Mouse (Mus musculus): ENCODE data around the gene Epn2. TPM values are rescaled to one million over a fixed set of nuclear protein-coding genes. Genes with fewer than 3 reads are reported as not detected.
"Not testable (repeated sequence)": the region's sequence is repeated elsewhere in the genome, so short reads cannot be mapped to it uniquely, and the experiment has no call there.

Gene Epn2
- total and polyA plus RNA-seq, 3 experiments = 18.2 to 29.5 (median 20.6) TPM

- no peak for DNase-seq
These were observed 12.6 kb upstream of the Epn2 start for GRCm38 (mm10) chr11:61592061-61592460.

GRCm38 (mm10) chr11:61590516-61591213 is 11.2 kb upstream of the Epn2 start:
- peak; percentile 13 for DNase-seq

GRCm38 (mm10) chr11:61585421-61585820 is 5.9 kb upstream of the Epn2 start:
- peak; percentile 23 for DNase-seq

- no peak for DNase-seq
These were observed 5.3 kb upstream of the Epn2 start for GRCm38 (mm10) chr11:61584830-61585229.

GRCm38 (mm10) chr11:61584096-61584495 is 4.6 kb upstream of the Epn2 start:
- no peak for DNase-seq

- DNase-seq = not testable (repeated sequence)
These were observed 3.3 kb upstream of the Epn2 start for GRCm38 (mm10) chr11:61582808-61583207.

GRCm38 (mm10) chr11:61579878-61580381 is 443 bp upstream of the Epn2 start:
- no peak for DNase-seq

GRCm38 (mm10) chr11:61578541-61578982 is 925 bp downstream of the Epn2 start:
- DNase-seq = no peak

- DNase-seq = no peak
These were observed 1.5 kb downstream of the Epn2 start for GRCm38 (mm10) chr11:61577991-61578390.

- DNase-seq = no peak
These were observed 2.1 kb downstream of the Epn2 start for GRCm38 (mm10) chr11:61577349-61577748.

GRCm38 (mm10) chr11:61573266-61573665 is 6.2 kb downstream of the Epn2 start:
- DNase-seq = no peak

- no peak for DNase-seq
These were observed 8.3 kb downstream of the Epn2 start for GRCm38 (mm10) chr11:61571225-61571624.

- DNase-seq = no peak
These were observed 9.8 kb downstream of the Epn2 start for GRCm38 (mm10) chr11:61569671-61570070.

GRCm38 (mm10) chr11:61564566-61564965 is 14.9 kb downstream of the Epn2 start:
- DNase-seq = peak; percentile 67

GRCm38 (mm10) chr11:61563939-61564338 is 15.5 kb downstream of the Epn2 start:
- DNase-seq = no peak

GRCm38 (mm10) chr11:61562421-61562820 is 17.1 kb downstream of the Epn2 start:
- peak; percentile 24 for DNase-seq

GRCm38 (mm10) chr11:61559572-61559971 is 19.9 kb downstream of the Epn2 start:
- no peak for DNase-seq

- no peak for DNase-seq
These were observed 26.3 kb downstream of the Epn2 start for GRCm38 (mm10) chr11:61553015-61553754.

- no peak for DNase-seq
These were observed 28.9 kb downstream of the Epn2 start for GRCm38 (mm10) chr11:61550631-61551030.

- no peak for DNase-seq
These were observed 31.8 kb downstream of the Epn2 start for GRCm38 (mm10) chr11:61547710-61548109.

GRCm38 (mm10) chr11:61546452-61546851 is 33.0 kb downstream of the Epn2 start:
- DNase-seq = no peak

- DNase-seq = no peak
These were observed 33.9 kb downstream of the Epn2 start for GRCm38 (mm10) chr11:61545586-61545985.

- DNase-seq = no peak
These were observed 38.4 kb downstream of the Epn2 start for GRCm38 (mm10) chr11:61541106-61541505.
